Mouse (Mus musculus): ENCODE measurements around the gene Zdhhc8. TPM values are rescaled to one million over a fixed set of nuclear protein-coding genes. Genes with fewer than 3 reads are reported as not detected.
"Not testable (repeated sequence)": the region's sequence is repeated elsewhere in the genome, so short reads cannot be mapped to it uniquely, and the experiment has no call there.

Gene Zdhhc8
- polyA plus RNA-seq, 1 experiment from 2014 or later = 4.3 TPM

DNA sequence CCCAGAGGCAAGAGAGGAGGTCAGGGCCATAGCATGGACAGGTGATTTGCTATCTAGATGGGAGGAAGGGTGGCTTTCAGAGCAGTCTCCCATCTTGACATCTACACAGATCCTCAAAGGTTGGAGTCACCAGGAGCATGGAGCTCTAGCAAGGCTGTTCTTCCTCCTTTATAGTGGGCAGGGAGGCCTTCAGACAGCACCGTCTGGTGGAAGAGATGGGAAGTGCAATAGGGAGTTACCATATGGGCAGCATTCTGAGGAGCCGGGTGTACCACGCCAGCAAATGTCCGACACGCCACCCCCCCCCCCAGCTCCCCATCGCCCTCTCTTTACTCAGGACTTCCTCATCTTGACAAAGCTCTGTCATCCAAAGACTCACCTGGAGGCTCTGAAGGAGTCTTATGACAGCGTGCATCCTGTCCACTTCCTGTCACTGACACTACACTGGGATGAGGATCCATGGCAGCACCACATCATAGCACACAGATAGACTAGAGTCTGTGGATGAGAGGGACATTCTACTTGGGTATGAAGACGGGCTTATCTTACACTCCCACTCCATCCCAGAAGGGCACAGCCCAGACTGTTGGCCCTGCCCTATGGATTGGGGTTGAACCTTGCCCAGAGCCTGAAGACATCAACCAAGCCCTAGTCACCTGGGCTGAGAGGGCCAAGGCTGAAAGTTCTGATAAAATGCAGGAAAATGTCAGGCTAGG is 24.1 kb downstream of the Zdhhc8 start:
- Histone ChIP-seq H3K27ac (no peak overlapping the region), H3K4me2 (no peak overlapping the region), H3K4me3 (no peak overlapping the region), H3K4me1 (no peaks in the 10 kb centered on the region), H3K36me3 (no peaks in the 10 kb centered on the region), H3K9me3 (replicated peaks) (no peaks in the 10 kb centered on the region), H3K27me3 (replicated peaks) (peaks cover 30% of the 10 kb centered on the region; the same call in 1 of the 2 replicates), H3K9ac (no peak overlapping the region)
- 0 out of 2 replicates have a peak, but pooled peaks have one; percentile 14 for ATAC-seq
- 15% methylated on average over 8 of the region's 8 CpGs for WGBS (ENCODE audit: insufficient replicate concordance)

- ATAC-seq = no peak
- Histone ChIP-seq H3K36me3 (no peaks in the 10 kb centered on the region), H3K9ac (no peak overlapping the region)
Measured at GRCm38 (mm10) chr16:18203430-18204091, 31.4 kb downstream of the Zdhhc8 start.

GRCm38 (mm10) chr16:18202061-18202460 is 32.9 kb downstream of the Zdhhc8 start:
- H3K4me1 ChIP-seq = no peaks in the 10 kb centered on the region
- H3K27ac ChIP-seq = no peak overlapping the region
- no peak overlapping the region for H3K4me3 ChIP-seq
- ATAC-seq = no peak
- no peak overlapping the region for H3K9ac ChIP-seq
- 70% methylated on average over 1 of the region's 1 CpGs for WGBS (ENCODE audit: insufficient replicate concordance)
- H3K9me3 ChIP-seq (replicated peaks) = no peaks in the 10 kb centered on the region
- H3K27me3 ChIP-seq (replicated peaks) = 0 out of 2 replicates have a peak, but pooled peaks cover 11% of the 10 kb centered on the region
- no peak overlapping the region for H3K4me2 ChIP-seq
- no peaks in the 10 kb centered on the region for H3K36me3 ChIP-seq

More at GRCm38 (mm10) chr16:18203430-18204091, 31.4 kb downstream of the Zdhhc8 start:
- Histone ChIP-seq H3K4me3 (no peak overlapping the region), H3K27ac (no peak overlapping the region), H3K4me2 (no peak overlapping the region), H3K27me3 (replicated peaks) (0 out of 2 replicates have a peak, but pooled peaks cover 9% of the 10 kb centered on the region), H3K4me1 (no peaks in the 10 kb centered on the region), H3K9me3 (replicated peaks) (no peaks in the 10 kb centered on the region)
- 65% methylated on average over 7 of the region's 7 CpGs for WGBS (ENCODE audit: insufficient replicate concordance)

- Histone ChIP-seq H3K27ac (no peak overlapping the region), H3K4me1 (no peaks in the 10 kb centered on the region), H3K36me3 (no peaks in the 10 kb centered on the region), H3K27me3 (replicated peaks) (0 out of 2 replicates have a peak, but pooled peaks cover 11% of the 10 kb centered on the region), H3K9ac (no peak overlapping the region), H3K4me2 (no peak overlapping the region), H3K9me3 (replicated peaks) (no peaks in the 10 kb centered on the region), H3K4me3 (no peak overlapping the region)
- 33% methylated on average over 1 of the region's 1 CpGs for WGBS (ENCODE audit: insufficient replicate concordance)
- no peak for ATAC-seq
Measured at GRCm38 (mm10) chr16:18201620-18202019, 33.3 kb downstream of the Zdhhc8 start.

DNA sequence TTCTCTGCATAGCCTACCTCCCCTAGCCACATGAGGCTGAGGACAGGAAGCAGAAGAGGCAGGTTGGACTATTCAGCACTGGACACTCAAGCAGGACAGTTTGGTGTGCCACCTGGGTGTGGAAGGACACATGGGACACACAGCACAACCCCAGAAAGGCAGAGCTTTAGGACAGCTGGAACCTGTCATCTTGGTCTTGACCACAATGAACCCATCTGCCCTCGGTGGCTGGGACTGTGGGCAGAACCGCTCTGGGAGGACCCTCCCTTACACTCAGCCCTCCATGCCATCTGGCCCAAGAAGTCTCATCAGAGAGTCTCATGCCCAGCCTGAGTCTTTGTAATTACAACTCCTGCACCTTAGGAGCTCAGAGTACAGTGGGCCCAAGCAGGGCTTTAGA is 34.9 kb downstream of the Zdhhc8 start:
- H3K27me3 ChIP-seq (replicated peaks) = 0 out of 2 replicates have a peak, but pooled peaks cover 11% of the 10 kb centered on the region
- H3K9ac ChIP-seq = no peak overlapping the region
- H3K9me3 ChIP-seq (replicated peaks) = no peaks in the 10 kb centered on the region
- H3K27ac ChIP-seq = no peak overlapping the region
- ATAC-seq = no peak
- H3K4me1 ChIP-seq = peaks cover 2% of the 10 kb centered on the region; the same call in 1 of the 2 replicates
- no peaks in the 10 kb centered on the region for H3K36me3 ChIP-seq
- no peak overlapping the region for H3K4me2 ChIP-seq
- WGBS (ENCODE audit: insufficient replicate concordance) = 67% methylated on average over 2 of the region's 2 CpGs
- no peak overlapping the region for H3K4me3 ChIP-seq

- Histone ChIP-seq H3K9ac (no peak overlapping the region), H3K4me1 (peaks cover 10% of the 10 kb centered on the region), H3K36me3 (no peaks in the 10 kb centered on the region), H3K4me2 (no peak overlapping the region), H3K9me3 (replicated peaks) (no peaks in the 10 kb centered on the region), H3K27ac (no peak overlapping the region), H3K27me3 (replicated peaks) (0 out of 2 replicates have a peak, but pooled peaks cover 5% of the 10 kb centered on the region), H3K4me3 (no peak overlapping the region)
- no peak for ATAC-seq
- 77% methylated on average over 10 of the region's 10 CpGs for WGBS (ENCODE audit: insufficient replicate concordance)
Measured at GRCm38 (mm10) chr16:18198365-18199098, 36.4 kb downstream of the Zdhhc8 start.

DNA sequence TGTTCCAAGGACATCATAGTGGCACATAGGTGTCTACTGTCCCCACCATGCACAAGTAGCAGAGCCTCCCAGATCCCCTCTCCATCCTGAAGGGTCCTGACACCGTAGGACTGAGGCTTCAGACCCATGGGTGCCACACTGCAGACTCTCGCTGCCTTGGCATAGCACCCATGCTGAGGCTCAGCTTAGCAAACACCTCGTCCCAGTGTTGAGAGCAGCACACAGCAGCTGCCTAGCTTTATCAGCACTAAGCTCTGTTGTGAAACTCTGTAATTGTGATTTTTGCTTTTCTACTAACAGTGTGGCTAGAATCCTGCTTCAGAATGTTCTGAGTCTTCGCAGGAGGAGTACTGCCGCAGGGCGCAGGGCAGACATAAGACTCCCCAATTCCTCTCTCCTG is 37.1 kb downstream of the Zdhhc8 start:
- ATAC-seq = no peak
- H3K4me1 ChIP-seq = peaks cover 10% of the 10 kb centered on the region
- H3K9me3 ChIP-seq (replicated peaks) = no peaks in the 10 kb centered on the region
- 0 out of 2 replicates have a peak, but pooled peaks cover 5% of the 10 kb centered on the region for H3K27me3 ChIP-seq (replicated peaks)
- H3K9ac ChIP-seq = no peak overlapping the region
- H3K27ac ChIP-seq = no peak overlapping the region
- H3K4me2 ChIP-seq = no peak overlapping the region
- 66% methylated on average over 6 of the region's 6 CpGs for WGBS (ENCODE audit: insufficient replicate concordance)
- no peak overlapping the region for H3K4me3 ChIP-seq
- H3K36me3 ChIP-seq = no peaks in the 10 kb centered on the region

DNA sequence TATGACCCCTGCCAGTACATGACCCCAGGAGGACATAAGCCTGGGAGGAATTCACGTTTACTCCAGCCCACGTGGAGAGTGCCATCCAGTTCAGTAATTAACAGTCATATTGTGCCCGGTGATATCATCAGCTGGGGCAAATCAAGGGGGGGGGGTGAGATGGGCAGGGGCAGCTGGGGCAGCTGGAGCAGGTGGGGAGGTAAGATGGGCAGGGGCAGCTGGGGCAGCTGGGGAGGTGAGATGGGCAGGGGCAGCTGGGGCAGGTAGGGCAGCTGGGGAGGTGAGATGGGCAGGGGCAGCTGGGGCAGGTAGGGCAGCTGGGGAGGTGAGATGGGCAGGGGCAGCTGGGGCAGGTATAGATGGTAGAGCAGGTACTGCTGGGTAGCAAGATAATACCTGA is 39.4 kb downstream of the Zdhhc8 start:
- not testable (repeated sequence) for H3K4me1 ChIP-seq; ATAC-seq; H3K27ac ChIP-seq; H3K4me2 ChIP-seq; H3K4me3 ChIP-seq; H3K9me3 ChIP-seq (replicated peaks); H3K36me3 ChIP-seq; H3K27me3 ChIP-seq (replicated peaks); H3K9ac ChIP-seq
- 57% methylated on average over 3 of the region's 3 CpGs for WGBS (ENCODE audit: insufficient replicate concordance)

GRCm38 (mm10) chr16:18195068-18195467 is 39.9 kb downstream of the Zdhhc8 start:
- WGBS (ENCODE audit: insufficient replicate concordance) = 47% methylated on average over 5 of the region's 5 CpGs

DNA sequence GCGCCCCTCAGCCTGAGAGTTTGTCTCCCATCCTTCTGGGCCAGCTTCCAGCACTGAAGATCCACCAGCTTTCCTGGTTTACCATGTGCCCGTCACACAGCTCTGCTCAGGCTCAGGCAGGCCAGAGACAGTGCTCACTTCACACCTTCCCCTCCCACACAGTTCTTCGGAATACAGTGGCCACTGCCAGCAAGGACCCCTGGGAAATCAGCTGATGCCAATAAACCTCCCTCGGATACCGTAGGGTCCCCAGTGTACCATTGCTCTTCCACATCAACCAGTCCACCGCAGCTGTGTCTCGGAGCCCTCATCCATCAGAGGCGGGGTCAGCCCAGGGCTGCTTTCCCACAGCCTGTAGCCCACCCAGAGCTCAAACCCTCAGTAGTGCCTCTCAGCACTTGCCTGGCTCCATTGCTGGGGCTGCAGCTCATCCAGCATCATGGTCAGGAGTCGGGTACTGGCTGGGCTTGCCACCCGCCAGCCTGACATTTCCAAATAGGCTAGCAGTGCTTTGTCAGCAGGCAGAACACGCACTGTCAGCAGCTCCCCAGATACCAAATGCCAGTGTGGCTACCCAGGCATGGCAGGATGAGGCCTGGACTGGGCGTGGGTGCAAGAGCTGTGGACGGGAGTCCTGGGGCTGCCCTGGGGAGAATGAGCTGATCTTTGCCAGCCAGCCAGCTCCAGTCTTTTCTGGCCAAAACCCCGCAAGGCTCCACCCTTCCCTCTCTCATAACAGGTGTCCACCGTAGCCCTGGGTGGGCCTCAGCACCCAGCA is 40.5 kb downstream of the Zdhhc8 start:
- Histone ChIP-seq H3K4me1 (peaks cover 10% of the 10 kb centered on the region), H3K4me2 (no peak overlapping the region), H3K9me3 (replicated peaks) (no peaks in the 10 kb centered on the region)

More at GRCm38 (mm10) chr16:18195068-18195467, 39.9 kb downstream of the Zdhhc8 start:
- Histone ChIP-seq H3K27me3 (replicated peaks) (0 out of 2 replicates have a peak, but pooled peaks cover 5% of the 10 kb centered on the region), H3K27ac (no peak overlapping the region), H3K36me3 (no peaks in the 10 kb centered on the region), H3K4me3 (no peak overlapping the region), H3K9ac (no peak overlapping the region), H3K9me3 (replicated peaks) (no peaks in the 10 kb centered on the region), H3K4me1 (peaks cover 10% of the 10 kb centered on the region), H3K4me2 (no peak overlapping the region)
- ATAC-seq = no peak

GRCm38 (mm10) chr16:18191006-18191405 is 43.9 kb downstream of the Zdhhc8 start:
- Histone ChIP-seq H3K9ac (no peak overlapping the region), H3K9me3 (replicated peaks) (no peaks in the 10 kb centered on the region), H3K36me3 (no peaks in the 10 kb centered on the region), H3K4me3 (no peak overlapping the region), H3K4me1 (peaks cover 10% of the 10 kb centered on the region), H3K27me3 (replicated peaks) (no peaks in the 10 kb centered on the region), H3K4me2 (no peak overlapping the region), H3K27ac (no peak overlapping the region)
- WGBS (ENCODE audit: insufficient replicate concordance) = 47% methylated on average over 2 of the region's 2 CpGs
- ATAC-seq = no peak

More for the DNA sequence above, 40.5 kb downstream of the Zdhhc8 start:
- 0 out of 2 replicates have a peak, but pooled peaks cover 5% of the 10 kb centered on the region for H3K27me3 ChIP-seq (replicated peaks)
- H3K36me3 ChIP-seq = no peaks in the 10 kb centered on the region
- H3K27ac ChIP-seq = no peak overlapping the region
- no peak overlapping the region for H3K4me3 ChIP-seq
- H3K9ac ChIP-seq = no peak overlapping the region
- 0 out of 2 replicates have a peak, but pooled peaks have one; percentile 24 for ATAC-seq
- WGBS (ENCODE audit: insufficient replicate concordance) = 70% methylated on average over 15 of the region's 15 CpGs

Data from liver, embryonic 12.5 days (tissue).